11 mouse cellular contexts compared by ENCODE assay signal in the genomic region with DNA sequence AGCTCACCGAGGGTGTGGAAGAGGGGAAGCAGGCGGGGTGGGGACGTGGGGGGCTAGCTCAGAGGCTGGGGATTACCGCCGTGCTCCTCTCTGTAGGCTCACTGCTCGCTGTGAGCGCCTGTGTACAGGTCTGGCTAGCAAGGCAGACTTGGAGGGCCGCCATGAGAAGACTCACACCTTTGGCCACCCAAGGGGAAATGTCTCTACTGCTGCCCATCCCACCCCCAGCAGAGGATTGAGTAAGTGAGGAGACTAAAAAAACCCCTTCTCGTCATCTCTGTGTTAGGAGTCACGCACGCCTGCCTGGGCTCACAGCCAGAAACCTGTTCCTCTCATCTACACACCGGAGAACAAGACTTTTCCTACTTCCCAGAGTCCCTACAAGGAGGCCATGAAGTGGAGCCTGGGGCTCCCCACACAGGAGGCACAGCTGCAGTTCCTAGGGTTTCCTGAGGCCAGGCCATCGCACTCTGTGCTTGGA.
DNase-seq lines count a peak whose midpoint lies in the region; ATAC-seq lines count a peak whose summit lies in the region.
"Had no signal": no experiment of that assay in that cellular context is flagged by ENCODE, and none has a peak within 500 bp of the region (broad histone marks: within the 10 kb centered on the region; RNA-seq: fewer than 3 reads in every experiment).

No protein-coding gene starts in this region.

- intact Hi-C loops in heart, postnatal 25 days (cut with DNase I), result no loop called here

- no peak for ATAC-seq in CD4-positive, CD25-positive, alpha-beta regulatory T cell, adult 4 months

- peak; percentile 15 to 31 for DNase-seq in heart, adult 18-20 months
- DNase-seq in heart, postnatal 25 days (ENCODE audit: low spot score), result no peak
- DNase-seq in right cerebral cortex, postnatal 14 days, result peak; percentile 37
- DNase-seq in right cerebral cortex, postnatal 10 days (ENCODE audit: low spot score in 2 of 2), result no peak
- peak; percentile 63 to 65 for DNase-seq in cerebellum, postnatal 36 days
- DNase-seq in ovary, postnatal 36 days (ENCODE audit: low spot score), result no peak
- no peak for DNase-seq in c-Kit-positive CD71-positive TER-119-positive erythroid progenitor cells, embryonic 14.5 days (ENCODE audit: low spot score)
- DNase-seq: gastrocnemius, postnatal 10 days; kidney, adult 18-20 months; thymus, adult 2 months had no signal

Comparison
In these comparisons a context has a peak if more than half of its experiments do, and no peak if none do; other contexts are left out.
1. DNase-seq: peak in heart, adult 18-20 months (2 of 2), right cerebral cortex, postnatal 14 days (single experiment) and cerebellum, postnatal 36 days (2 of 2); none in heart, postnatal 25 days (single experiment), right cerebral cortex, postnatal 10 days (0 of 2), ovary, postnatal 36 days (single experiment) and c-Kit-positive CD71-positive TER-119-positive erythroid progenitor cells, embryonic 14.5 days (single experiment).